Mouse (Mus musculus): Measurements from ENCODE around the gene Vmn1r4. TPM values are rescaled to one million over a fixed set of nuclear protein-coding genes. Genes with fewer than 3 reads are reported as not detected.

The Vmn1r4 gene
- polyA plus RNA-seq, 1 experiment: 0.04 TPM

GRCm38 (mm10) chr6:56908397-56908796, 15.4 kb upstream of the Vmn1r4 start:
- Histone ChIP-seq H3K27me3 (ENCODE audit: control insufficient read depth, insufficient read depth, insufficient read length) (no peaks in the 10 kb centered on the region), H3K36me3 (ENCODE audit: control insufficient read depth, insufficient read depth) (no peaks in the 10 kb centered on the region), H3K79me2 (ENCODE audit: control insufficient read depth, insufficient read depth) (peaks cover 29% of the 10 kb centered on the region), H3K79me3 (ENCODE audit: low read depth) (peaks cover 12% of the 10 kb centered on the region), H3K4me3 (ENCODE audit: insufficient read depth, poor library complexity, severe bottlenecking) (no peak overlapping the region), H3ac (ENCODE audit: control insufficient read depth, insufficient read length, low read depth) (no peak overlapping the region)
- TF ChIP-seq MYOG (IDR thresholded peaks at IDR 0.05; ENCODE audit: control insufficient read depth, extremely low read depth, insufficient read length) (no peak), MYOD1 (IDR thresholded peaks at IDR 0.05; ENCODE audit: control insufficient read depth, insufficient read length, low read depth) (no peak), FOSL1 (IDR thresholded peaks at IDR 0.05; ENCODE audit: insufficient read depth, low read length, poor library complexity, severe bottlenecking) (no peak), CEBPB (IDR thresholded peaks at IDR 0.05; ENCODE audit: low read depth) (no peak), USF1 (IDR thresholded peaks at IDR 0.05; ENCODE audit: low read depth) (no peak), CTCF (IDR thresholded peaks at IDR 0.05; ENCODE audit: control insufficient read depth, insufficient read depth, insufficient read length) (no peak), MAX (IDR thresholded peaks at IDR 0.05) (no peak)

GRCm38 (mm10) chr6:56908912-56909311, 14.9 kb upstream of the Vmn1r4 start:
- Histone ChIP-seq H3ac (ENCODE audit: control insufficient read depth, insufficient read length, low read depth) (no peak overlapping the region), H3K4me3 (ENCODE audit: insufficient read depth, poor library complexity, severe bottlenecking) (no peak overlapping the region), H3K79me3 (ENCODE audit: low read depth) (peaks cover 13% of the 10 kb centered on the region), H3K36me3 (ENCODE audit: control insufficient read depth, insufficient read depth) (no peaks in the 10 kb centered on the region), H3K79me2 (ENCODE audit: control insufficient read depth, insufficient read depth) (peaks cover 24% of the 10 kb centered on the region), H3K27me3 (ENCODE audit: control insufficient read depth, insufficient read depth, insufficient read length) (no peaks in the 10 kb centered on the region)
- no peak for TF ChIP-seq MYOD1 (IDR thresholded peaks at IDR 0.05; ENCODE audit: control insufficient read depth, insufficient read length, low read depth)
- TF ChIP-seq CTCF (IDR thresholded peaks at IDR 0.05; ENCODE audit: control insufficient read depth, insufficient read depth, insufficient read length): peak; percentile 83
- no peak for TF ChIP-seq CEBPB (IDR thresholded peaks at IDR 0.05; ENCODE audit: low read depth)
- no peak for TF ChIP-seq USF1 (IDR thresholded peaks at IDR 0.05; ENCODE audit: low read depth)
- no peak for TF ChIP-seq MYOG (IDR thresholded peaks at IDR 0.05; ENCODE audit: control insufficient read depth, extremely low read depth, insufficient read length)

- Histone ChIP-seq H3K36me3 (ENCODE audit: control insufficient read depth, insufficient read depth) (no peaks in the 10 kb centered on the region), H3ac (ENCODE audit: control insufficient read depth, insufficient read length, low read depth) (no peak overlapping the region), H3K79me2 (ENCODE audit: control insufficient read depth, insufficient read depth) (peaks cover 34% of the 10 kb centered on the region), H3K79me3 (ENCODE audit: low read depth) (peaks cover 15% of the 10 kb centered on the region), H3K4me3 (ENCODE audit: insufficient read depth, poor library complexity, severe bottlenecking) (no peak overlapping the region), H3K27me3 (ENCODE audit: control insufficient read depth, insufficient read depth, insufficient read length) (no peaks in the 10 kb centered on the region)
- TF ChIP-seq MAX (IDR thresholded peaks at IDR 0.05) (no peak), MYOD1 (IDR thresholded peaks at IDR 0.05; ENCODE audit: control insufficient read depth, insufficient read length, low read depth) (no peak), MYOG (IDR thresholded peaks at IDR 0.05; ENCODE audit: control insufficient read depth, extremely low read depth, insufficient read length) (no peak), CTCF (IDR thresholded peaks at IDR 0.05; ENCODE audit: control insufficient read depth, insufficient read depth, insufficient read length) (no peak), CEBPB (IDR thresholded peaks at IDR 0.05; ENCODE audit: low read depth) (no peak), USF1 (IDR thresholded peaks at IDR 0.05; ENCODE audit: low read depth) (no peak), FOSL1 (IDR thresholded peaks at IDR 0.05; ENCODE audit: insufficient read depth, low read length, poor library complexity, severe bottlenecking) (no peak)
Observed at GRCm38 (mm10) chr6:56910910-56911309, 12.9 kb upstream of the Vmn1r4 start.

- Histone ChIP-seq H3K79me2 (ENCODE audit: control insufficient read depth, insufficient read depth) (peaks cover 50% of the 10 kb centered on the region), H3K79me3 (ENCODE audit: low read depth) (peaks cover 27% of the 10 kb centered on the region), H3ac (ENCODE audit: control insufficient read depth, insufficient read length, low read depth) (no peak overlapping the region), H3K4me3 (ENCODE audit: insufficient read depth, poor library complexity, severe bottlenecking) (no peak overlapping the region), H3K36me3 (ENCODE audit: control insufficient read depth, insufficient read depth) (no peaks in the 10 kb centered on the region), H3K27me3 (ENCODE audit: control insufficient read depth, insufficient read depth, insufficient read length) (no peaks in the 10 kb centered on the region)
- TF ChIP-seq USF1 (IDR thresholded peaks at IDR 0.05; ENCODE audit: low read depth): no peak
- TF ChIP-seq MAX (IDR thresholded peaks at IDR 0.05): no peak
- no peak for TF ChIP-seq CTCF (IDR thresholded peaks at IDR 0.05; ENCODE audit: control insufficient read depth, insufficient read depth, insufficient read length)
- TF ChIP-seq FOSL1 (IDR thresholded peaks at IDR 0.05; ENCODE audit: insufficient read depth, low read length, poor library complexity, severe bottlenecking): no peak
- no peak for TF ChIP-seq MYOG (IDR thresholded peaks at IDR 0.05; ENCODE audit: control insufficient read depth, extremely low read depth, insufficient read length)
- no peak for TF ChIP-seq MYOD1 (IDR thresholded peaks at IDR 0.05; ENCODE audit: control insufficient read depth, insufficient read length, low read depth)
- no peak for TF ChIP-seq CEBPB (IDR thresholded peaks at IDR 0.05; ENCODE audit: low read depth)
Observed at GRCm38 (mm10) chr6:56913092-56913858, 10.5 kb upstream of the Vmn1r4 start.

- no peak overlapping the region for H3K4me3 ChIP-seq (ENCODE audit: insufficient read depth, poor library complexity, severe bottlenecking)
- no peaks in the 10 kb centered on the region for H3K36me3 ChIP-seq (ENCODE audit: control insufficient read depth, insufficient read depth)
- TF ChIP-seq MAX (IDR thresholded peaks at IDR 0.05) (no peak), USF1 (IDR thresholded peaks at IDR 0.05; ENCODE audit: low read depth) (no peak), MYOG (IDR thresholded peaks at IDR 0.05; ENCODE audit: control insufficient read depth, extremely low read depth, insufficient read length) (no peak), CTCF (IDR thresholded peaks at IDR 0.05; ENCODE audit: control insufficient read depth, insufficient read depth, insufficient read length) (no peak), FOSL1 (IDR thresholded peaks at IDR 0.05; ENCODE audit: insufficient read depth, low read length, poor library complexity, severe bottlenecking) (no peak), CEBPB (IDR thresholded peaks at IDR 0.05; ENCODE audit: low read depth) (no peak), MYOD1 (IDR thresholded peaks at IDR 0.05; ENCODE audit: control insufficient read depth, insufficient read length, low read depth) (no peak)
- H3ac ChIP-seq (ENCODE audit: control insufficient read depth, insufficient read length, low read depth): no peak overlapping the region
- H3K79me3 ChIP-seq (ENCODE audit: low read depth): peaks cover 42% of the 10 kb centered on the region
- H3K79me2 ChIP-seq (ENCODE audit: control insufficient read depth, insufficient read depth): peaks cover 64% of the 10 kb centered on the region
- H3K27me3 ChIP-seq (ENCODE audit: control insufficient read depth, insufficient read depth, insufficient read length): no peaks in the 10 kb centered on the region
Observed at GRCm38 (mm10) chr6:56916279-56916678, 7.5 kb upstream of the Vmn1r4 start.
